Mouse (Mus musculus): ENCODE results near the gene Nfe2l3. TPM values are rescaled to one million over a fixed set of nuclear protein-coding genes. Genes with fewer than 3 reads are reported as not detected.
A peak's percentile ranks its signal among the peaks of the same experiment; 100 is the strongest.

Gene Nfe2l3
- total RNA-seq, 2 experiments from 2014 or later: 0.36 to 1.4 TPM

- DNase-seq: no peak
- intact Hi-C loops (cut with DNase I): no loop called here
These were observed 9.8 kb downstream of the Nfe2l3 start for GRCm38 (mm10) chr6:51442191-51442835.

DNA sequence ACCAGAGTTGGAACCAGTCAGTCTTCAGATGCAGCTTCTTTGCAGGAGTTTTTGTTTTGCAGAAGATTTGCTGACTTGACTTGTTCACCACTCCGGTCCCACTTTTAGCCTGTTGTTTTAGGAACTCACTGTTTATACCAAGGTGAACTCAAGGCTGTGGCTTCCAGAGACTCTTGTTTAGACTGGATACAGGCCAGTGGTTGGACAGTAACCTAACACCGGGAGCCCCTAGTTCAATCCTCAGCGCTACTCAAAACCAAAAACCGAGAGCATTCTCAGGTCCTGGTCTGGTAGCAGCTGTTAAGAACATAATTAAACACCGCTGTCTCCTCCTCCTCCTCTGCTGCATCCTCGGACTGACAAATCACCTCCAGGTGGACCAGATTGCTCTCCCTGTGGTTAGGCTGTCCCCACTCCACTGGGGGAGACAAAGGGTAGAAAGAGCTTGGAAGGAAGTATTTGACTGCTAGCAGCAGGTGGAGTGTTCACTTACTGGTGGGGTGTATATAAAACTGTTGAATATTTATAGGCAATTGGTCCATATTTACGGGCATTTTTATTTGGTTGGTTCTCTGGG is 20.5 kb downstream of the Nfe2l3 start:
- intact Hi-C loops (cut with DNase I): no loop called here
- DNase-seq: no peak

GRCm38 (mm10) chr6:51454949-51455348 is 22.5 kb downstream of the Nfe2l3 start:
- DNase-seq: no peak

GRCm38 (mm10) chr6:51456198-51456597 is 23.7 kb downstream of the Nfe2l3 start:
- no peak for DNase-seq
- intact Hi-C loops (cut with DNase I): no loop called here

More at GRCm38 (mm10) chr6:51454949-51455348, 22.5 kb downstream of the Nfe2l3 start:
- intact Hi-C loops (cut with DNase I): no loop called here

- DNase-seq: no peak
- intact Hi-C loops (cut with DNase I): no loop called here
These were observed 24.8 kb downstream of the Nfe2l3 start for GRCm38 (mm10) chr6:51457283-51457682.

DNA sequence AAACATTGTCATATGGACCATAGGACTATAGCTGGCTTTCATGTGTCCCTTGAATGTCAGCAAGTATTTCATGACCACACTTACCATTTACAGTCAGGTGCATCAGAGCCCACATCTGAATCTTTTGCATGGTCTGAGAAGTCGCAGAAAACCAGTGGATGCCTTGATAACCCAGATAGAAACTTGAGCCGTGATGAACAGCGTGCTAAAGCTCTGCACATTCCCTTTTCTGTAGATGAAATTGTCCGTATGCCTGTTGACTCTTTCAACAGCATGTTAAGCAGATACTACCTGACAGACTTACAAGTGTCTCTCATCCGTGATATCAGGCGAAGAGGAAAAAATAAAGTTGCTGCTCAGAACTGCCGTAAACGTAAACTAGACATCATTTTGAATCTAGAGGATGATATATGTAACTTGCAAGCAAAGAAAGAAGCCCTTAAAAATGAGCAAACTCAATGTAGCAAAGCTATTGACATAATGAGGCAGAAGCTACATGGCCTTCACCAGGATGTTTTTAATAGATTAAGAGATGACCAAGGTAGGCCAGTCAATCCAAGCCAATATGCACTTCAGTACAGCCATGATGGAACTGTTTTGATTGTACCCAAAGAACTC is 25.4 kb downstream of the Nfe2l3 start:
- DNase-seq: no peak
- intact Hi-C loops (cut with DNase I): no loop called here

GRCm38 (mm10) chr6:51458925-51459312 is 26.4 kb downstream of the Nfe2l3 start:
- intact Hi-C loops (cut with DNase I): no loop called here
- DNase-seq: peak in 1 of 2 experiments; percentile 23

- intact Hi-C loops (cut with DNase I): no loop called here
- DNase-seq: peak in 1 of 2 experiments; percentile 31
These were observed 27.0 kb downstream of the Nfe2l3 start for GRCm38 (mm10) chr6:51459313-51460020.

- DNase-seq: no peak
- intact Hi-C loops (cut with DNase I): no loop called here
These were observed 27.5 kb downstream of the Nfe2l3 start for GRCm38 (mm10) chr6:51460021-51460360.

DNA sequence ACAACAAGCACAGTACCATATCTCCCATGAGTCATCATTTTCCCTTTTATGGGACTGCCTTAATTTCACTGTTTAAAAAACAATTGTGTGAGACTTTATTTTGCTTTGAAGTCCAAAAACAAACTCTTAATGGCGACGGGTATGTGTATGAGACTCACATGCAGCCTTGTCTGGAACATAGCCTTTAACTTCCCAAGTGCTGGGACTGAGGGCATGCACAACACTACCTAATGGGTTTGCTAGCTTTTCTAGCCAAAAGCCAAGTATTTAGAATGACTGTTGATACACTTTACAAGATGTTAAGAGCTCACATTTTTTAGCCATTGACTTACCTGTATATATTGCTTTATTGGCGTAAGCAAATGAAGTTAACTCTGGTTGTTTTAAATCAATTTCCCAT is 27.9 kb downstream of the Nfe2l3 start:
- no peak for DNase-seq
- intact Hi-C loops (cut with DNase I): no loop called here

GRCm38 (mm10) chr6:51467649-51468048 is 35.2 kb downstream of the Nfe2l3 start:
- peak in 1 of 2 experiments; percentile 30 for DNase-seq
- intact Hi-C loops (cut with DNase I): loop anchor here (5.0 kb wide), 1 partner anchor 85 kb away; no protein-coding TSS in a partner anchor

GRCm38 (mm10) chr6:51468891-51469561 is 36.6 kb downstream of the Nfe2l3 start:
- intact Hi-C loops (cut with DNase I): loop anchor here (5.0 kb wide), 1 partner anchor 87 kb away; no protein-coding TSS in a partner anchor
- peak; percentile 87 to 88 for DNase-seq

GRCm38 (mm10) chr6:51469715-51470310 is 37.3 kb downstream of the Nfe2l3 start, which contains the start of gene Hnrnpa2b1:
TSS of gene Hnrnpa2b1 (minus strand) at chr6:51469894.
- peak; percentile 99 to 100 for DNase-seq
- intact Hi-C loops (cut with DNase I): loop anchor here (5.0 kb wide), 1 partner anchor 88 kb away; no protein-coding TSS in a partner anchor

DNA sequence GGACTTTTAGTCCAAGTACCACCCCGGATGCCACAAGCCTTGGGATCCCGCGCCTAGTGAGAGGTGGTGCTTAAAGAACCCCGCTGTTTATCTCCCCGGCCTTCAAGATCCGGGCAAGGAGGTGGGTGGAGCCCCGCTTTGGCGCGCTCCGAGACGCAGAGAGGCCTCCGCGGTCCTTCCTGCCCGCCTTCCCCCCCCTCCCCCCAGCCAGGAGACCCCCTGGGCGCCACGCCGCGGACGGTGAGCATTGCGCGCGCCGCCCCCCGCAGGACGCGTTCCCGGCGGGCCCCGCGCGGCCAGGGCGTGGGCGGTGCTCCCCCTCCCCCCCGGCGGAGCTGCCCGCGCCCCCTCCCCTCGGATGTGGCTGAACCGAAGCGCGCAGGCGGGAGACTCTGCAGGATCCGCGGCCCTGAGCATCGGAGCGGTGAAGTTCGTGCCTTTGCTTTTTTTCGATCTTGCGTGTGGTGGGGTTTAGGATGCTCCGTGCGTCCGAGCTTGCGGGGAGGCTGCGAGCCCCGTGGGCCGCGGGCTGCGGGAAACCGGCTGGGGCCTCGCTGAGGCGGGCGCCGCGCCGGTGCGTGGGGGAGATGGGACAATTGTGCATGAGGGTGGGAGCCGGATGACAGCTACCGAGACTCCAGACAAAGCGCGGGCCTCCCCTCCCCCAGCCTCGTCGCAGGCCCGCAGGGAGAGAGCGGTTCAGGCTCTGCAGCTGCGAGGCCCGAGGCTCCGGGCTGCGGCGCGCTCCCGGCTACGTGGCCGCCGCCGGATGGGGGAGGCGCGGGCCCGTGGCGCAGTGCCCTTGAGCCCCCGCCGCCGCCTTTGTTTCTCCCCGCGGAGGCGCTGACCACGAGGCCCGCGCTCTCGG is 38.1 kb downstream of the Nfe2l3 start, which contains the start of gene Cbx3:
Gene Cbx3 (plus strand): TSS at position 50 of the 868 bp plus-strand sequence.
- DNase-seq: peak; percentile 77 to 82
- intact Hi-C loops (cut with DNase I): no loop called here

GRCm38 (mm10) chr6:51471179-51471505 is 38.7 kb downstream of the Nfe2l3 start:
- no peak for DNase-seq
- intact Hi-C loops (cut with DNase I): no loop called here

DNA sequence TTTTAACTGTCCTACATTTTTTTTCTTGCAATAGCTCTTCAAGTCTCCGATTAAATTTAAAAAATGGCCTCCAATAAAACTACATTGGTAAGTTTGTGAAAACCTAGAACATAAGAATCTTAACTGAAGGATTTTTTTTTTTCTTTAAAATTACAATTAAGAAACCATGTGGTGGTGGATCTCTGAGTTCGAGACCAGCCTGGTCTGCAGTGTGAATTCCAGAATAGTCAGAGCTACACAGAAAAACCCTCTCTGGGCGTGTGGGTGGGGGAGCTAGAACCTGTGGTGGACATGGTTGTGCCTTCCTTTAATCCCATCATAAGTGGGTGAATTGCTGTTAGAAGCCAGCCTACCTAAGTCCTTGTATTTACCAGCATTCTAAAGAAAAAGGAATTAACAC is 39.3 kb downstream of the Nfe2l3 start:
- no peak for DNase-seq
- intact Hi-C loops (cut with DNase I): no loop called here

DNA sequence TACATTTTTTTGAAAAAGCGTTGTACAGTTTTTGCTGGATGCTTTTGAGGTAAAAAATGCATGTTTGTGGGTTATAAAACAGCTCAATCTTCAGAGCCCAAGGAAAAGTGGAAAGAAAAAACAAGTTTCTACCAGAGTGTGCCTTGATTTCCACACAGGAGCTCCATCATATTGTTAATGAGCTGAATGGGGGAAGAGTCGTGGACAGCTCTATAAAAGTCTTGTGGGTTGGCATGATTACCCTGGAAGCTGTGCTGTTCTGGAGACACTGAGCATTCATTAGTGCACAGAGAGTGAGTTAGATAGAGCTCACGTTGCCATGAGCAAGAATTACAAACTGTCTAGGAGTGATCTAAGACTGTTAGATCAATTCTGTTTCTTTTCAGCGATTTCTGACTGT is 39.7 kb downstream of the Nfe2l3 start:
- no peak for DNase-seq
- intact Hi-C loops (cut with DNase I): no loop called here

DNA sequence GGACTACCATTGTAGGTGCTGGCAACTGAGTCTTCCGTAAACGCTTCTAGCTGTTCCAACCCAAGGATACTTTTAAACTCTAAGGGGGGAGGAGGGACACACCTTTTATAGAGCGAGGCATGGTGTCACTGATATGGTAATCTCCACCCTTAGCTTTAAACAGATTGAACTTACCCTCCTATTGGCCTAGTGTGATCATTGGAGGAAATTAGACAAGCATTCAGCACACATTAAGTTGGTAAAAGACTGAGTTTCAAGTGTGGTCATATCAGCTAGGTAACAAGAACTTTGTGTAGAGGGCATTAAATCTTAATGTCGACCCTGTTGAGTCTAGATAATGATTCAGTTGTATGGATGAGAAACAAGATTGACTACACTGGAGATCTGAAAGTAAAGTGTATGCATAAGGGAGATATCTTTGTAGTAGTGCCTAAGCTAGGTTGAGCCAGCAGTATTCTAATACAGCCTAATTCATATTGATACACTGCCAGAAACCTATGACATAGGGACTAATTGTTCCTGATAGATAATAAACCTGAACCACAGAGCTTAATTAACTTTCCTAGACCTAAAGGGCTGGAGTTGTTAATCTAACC is 46.8 kb downstream of the Nfe2l3 start:
- DNase-seq: no peak
- intact Hi-C loops (cut with DNase I): no loop called here

DNA sequence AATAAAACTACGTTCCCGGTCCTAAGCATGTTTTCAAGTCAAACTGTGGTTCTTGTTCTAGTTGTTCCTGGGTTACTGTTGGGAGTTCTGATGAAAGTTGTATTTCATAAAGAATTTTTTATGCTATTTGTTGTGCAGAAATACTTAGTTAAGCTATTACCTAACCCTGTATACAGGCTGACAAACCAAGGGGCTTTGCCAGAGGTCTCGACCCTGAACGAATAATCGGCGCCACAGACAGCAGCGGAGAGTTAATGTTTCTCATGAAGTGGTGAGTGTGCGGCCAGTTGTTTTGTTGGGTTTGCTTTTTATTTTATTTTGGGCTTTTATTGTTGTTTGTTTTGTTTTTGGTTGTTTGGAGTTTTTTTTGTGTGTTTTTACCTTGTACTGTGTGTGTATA is 49.1 kb downstream of the Nfe2l3 start:
- intact Hi-C loops (cut with DNase I): no loop called here
- DNase-seq: no peak

All from heart, postnatal 10 days (tissue).